In the genomic region with DNA sequence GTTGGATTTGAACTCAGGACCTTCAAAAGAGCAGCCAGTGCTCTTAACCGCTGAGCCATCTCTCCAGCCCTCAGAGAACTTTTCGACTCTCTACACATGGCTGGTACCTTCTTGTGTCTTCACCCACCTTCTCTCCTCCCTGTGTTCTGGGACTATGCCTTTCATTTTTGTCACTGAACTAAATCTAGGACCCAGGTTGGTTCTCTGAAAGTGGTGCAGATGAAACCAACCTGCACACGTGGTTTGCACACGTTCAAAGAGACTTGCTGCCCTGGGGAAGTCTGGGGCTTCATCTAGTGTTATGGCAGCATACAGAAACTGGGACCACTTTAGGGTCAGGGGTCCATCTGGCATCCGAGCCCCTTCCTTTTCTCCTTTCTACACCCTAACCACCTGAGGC, we compare ENCODE assay signal across 26 mouse cellular contexts. TPM values are rescaled to one million over a fixed set of nuclear protein-coding genes. Genes with fewer than 3 reads are reported as not detected.
A peak's percentile ranks its signal among the peaks of the same experiment; 100 is the strongest.
DNase-seq lines count a peak whose midpoint lies in the region; ATAC-seq and TF ChIP-seq lines count a peak whose summit lies in the region.
"Had no signal": no experiment of that assay in that cellular context is flagged by ENCODE, and none has a peak within 500 bp of the region (broad histone marks: within the 10 kb centered on the region; RNA-seq: fewer than 3 reads in every experiment).

No protein-coding gene starts in this region.

- no peak for ATAC-seq in CD4-positive, CD25-positive, alpha-beta regulatory T cell, adult 4 months
- ATAC-seq in midbrain, postnatal 0 days (ENCODE audit: low FRiP score) = no peak
- ATAC-seq: forebrain, embryonic 16.5 days had no signal

- H3K4me2 ChIP-seq in midbrain, postnatal 0 days (ENCODE audit: low read depth, low read length, poor library complexity, severe bottlenecking) = no peak overlapping the region
- H3K4me2 ChIP-seq: embryonic facial prominence, embryonic 13.5 days; forebrain, embryonic 12.5 days; heart, embryonic 11.5 days; heart, embryonic 15.5 days; hindbrain, embryonic 14.5 days had no signal

- no peaks in the 10 kb centered on the region for H3K9me3 ChIP-seq in midbrain, postnatal 0 days (ENCODE audit: low read length)
- H3K9me3 ChIP-seq: embryonic facial prominence, embryonic 13.5 days; forebrain, embryonic 12.5 days; heart, embryonic 15.5 days; hindbrain, embryonic 10.5 days had no signal

- no peaks in the 10 kb centered on the region; the same call in none of the 2 replicates for H3K4me1 ChIP-seq in midbrain, postnatal 0 days (ENCODE audit: insufficient read depth, low read length)
- H3K4me1 ChIP-seq: forebrain, embryonic 12.5 days had no signal

- no peak overlapping the region for H3K9ac ChIP-seq in midbrain, postnatal 0 days (replicated peaks; ENCODE audit: low read length, poor library complexity, severe bottlenecking)
- H3K9ac ChIP-seq: embryonic facial prominence, embryonic 13.5 days; forebrain, embryonic 12.5 days; heart, embryonic 15.5 days; hindbrain, embryonic 14.5 days had no signal

- no peak overlapping the region for H3K4me3 ChIP-seq in midbrain, postnatal 0 days (ENCODE audit: low read depth, low read length)
- H3K4me3 ChIP-seq: embryonic facial prominence, embryonic 13.5 days; forebrain, embryonic 12.5 days; heart, embryonic 15.5 days; hindbrain, embryonic 10.5 days had no signal

- H3K27ac ChIP-seq in midbrain, postnatal 0 days (ENCODE audit: low read depth, low read length) = no peak overlapping the region
- H3K27ac ChIP-seq: embryonic facial prominence, embryonic 13.5 days; forebrain, embryonic 12.5 days; hindbrain, embryonic 10.5 days; hindbrain, embryonic 14.5 days had no signal

- DNase-seq in CD4-positive, CD25-positive, alpha-beta regulatory T cell, adult 2 months (ENCODE audit: low read depth, low spot score) = peak; percentile 51
- peak; percentile 59 for DNase-seq in CD4-positive helper T cell, adult 2 months (ENCODE audit: low read depth, low spot score)
- peak; percentile 68 for DNase-seq in naive thymus-derived CD4-positive, alpha-beta T cell, adult 2 months (ENCODE audit: low read depth)
- DNase-seq in thymus, postnatal 4 days = peak; percentile 38
- no peak for DNase-seq in midbrain, postnatal 0 days (ENCODE audit: low spot score)
- no peak for DNase-seq in embryo, embryonic 11 days
- DNase-seq: adrenal gland, postnatal 14 days; B cell, adult 2 months; cerebellum, adult 11-12 months; cerebellum, adult 9-10 months; cerebellum, postnatal 25 days; heart, adult 18-20 months; heart, postnatal 14 days had no signal

- no peaks in the 10 kb centered on the region for H3K27me3 ChIP-seq in midbrain, postnatal 0 days (ENCODE audit: insufficient read depth, low read length)
- H3K27me3 ChIP-seq: embryonic facial prominence, embryonic 13.5 days; forebrain, embryonic 12.5 days; heart, embryonic 15.5 days had no signal

- TF ChIP-seq CTCF in midbrain, postnatal 0 days (IDR thresholded peaks at IDR 0.05) = no peak

- 85% methylated on average over 5 of the region's 5 CpGs for WGBS in midbrain, postnatal 0 days

- no peaks in the 10 kb centered on the region for H3K36me3 ChIP-seq in midbrain, postnatal 0 days (ENCODE audit: insufficient read depth, low read length)
- H3K36me3 ChIP-seq: embryonic facial prominence, embryonic 13.5 days; forebrain, embryonic 12.5 days; heart, embryonic 15.5 days; hindbrain, embryonic 10.5 days had no signal

RNA-seq across cellular contexts. Expression of a gene that starts 15.5 kb away (rescaled TPM):
- polyA plus RNA-seq in CD4-positive, CD25-positive, alpha-beta regulatory T cell, adult 4 months (2017; shearing (Covaris generic)) = 100 to 1,000 TPM; 246 to 283 TPM
- total RNA-seq in midbrain, postnatal 0 days (2014; rRNA removed) = 2.0 and 2.6 TPM in 2 replicates
- polyA plus RNA-seq in midbrain, postnatal 0 days (2015; fragmentation: Nextera tagmentation; extraction: Ambion mirVana) = 3.1 and 3.2 TPM in 2 replicates

RNA-seq across cellular contexts. Expression of a gene that starts 35.5 kb away (rescaled TPM):
- polyA plus RNA-seq in CD4-positive, CD25-positive, alpha-beta regulatory T cell, adult 4 months (2017; shearing (Covaris generic)) = 100 to 1,000 TPM; 212 to 326 TPM
- 466 and 613 TPM in 2 replicates for total RNA-seq in midbrain, postnatal 0 days (2014; rRNA removed)
- 1,145 and 1,185 TPM in 2 replicates for polyA plus RNA-seq in midbrain, postnatal 0 days (2015; fragmentation: Nextera tagmentation; extraction: Ambion mirVana)

RNA-seq across cellular contexts. Expression of a gene that starts 53.5 kb away (rescaled TPM):
- not detected for polyA plus RNA-seq in CD4-positive, CD25-positive, alpha-beta regulatory T cell, adult 4 months (2017; shearing (Covaris generic))
- not detected in 2 replicates for total RNA-seq in midbrain, postnatal 0 days (2014; rRNA removed)
- not detected in 2 replicates for polyA plus RNA-seq in midbrain, postnatal 0 days (2015; fragmentation: Nextera tagmentation; extraction: Ambion mirVana)
- total RNA-seq: adrenal gland, postnatal 14 days; ES-E14; gastrocnemius, postnatal 10 days; gastrocnemius, postnatal 4 days; heart, adult 18-20 months; heart, postnatal 14 days had no signal
- polyA plus RNA-seq: cortical plate, adult 2 months; embryonic facial prominence, embryonic 13.5 days; forebrain, embryonic 12.5 days; forebrain, embryonic 16.5 days; frontal cortex, adult 2 months; heart, embryonic 11.5 days; heart, embryonic 15.5 days; hindbrain, embryonic 10.5 days; hindbrain, embryonic 14.5 days had no signal

Comparison
In these comparisons a context has a peak if more than half of its experiments do, and no peak if none do; other contexts are left out.
1. DNase-seq: peak in CD4-positive, CD25-positive, alpha-beta regulatory T cell, adult 2 months (single experiment), CD4-positive helper T cell, adult 2 months (single experiment), naive thymus-derived CD4-positive, alpha-beta T cell, adult 2 months (single experiment) and thymus, postnatal 4 days (single experiment); none in midbrain, postnatal 0 days (single experiment) and embryo, embryonic 11 days (single experiment).
2. RNA of a gene that starts 15.5 kb away (polyA plus RNA-seq): 246 to 283 TPM in CD4-positive, CD25-positive, alpha-beta regulatory T cell, adult 4 months; 3.1 to 3.2 TPM in midbrain, postnatal 0 days; every median in the first group is over 10 times any median in the second.